In genomic region chr3:131190239-131190638, GRCm38 (mm10) we compare ENCODE assay signal across 18 mouse cellular contexts.
DNase-seq lines count a peak whose midpoint lies in the region; ATAC-seq lines count a peak whose summit lies in the region.
"Had no signal": no experiment of that assay in that cellular context is flagged by ENCODE, and none has a peak within 500 bp of the region (broad histone marks: within the 10 kb centered on the region; RNA-seq: fewer than 3 reads in every experiment).

No protein-coding gene starts in this region.

- H3K9ac ChIP-seq in heart, embryonic 13.5 days, result 0 out of 2 replicates have a peak overlapping the region, but pooled peaks have one; percentile 28
- H3K9ac ChIP-seq in midbrain, embryonic 13.5 days (replicated peaks), result no peak overlapping the region
- H3K9ac ChIP-seq in midbrain, embryonic 16.5 days (ENCODE audit: low read depth, low read length), result no peak overlapping the region
- no peak overlapping the region for H3K9ac ChIP-seq in intestine, embryonic 14.5 days (ENCODE audit: low read length)
- H3K9ac ChIP-seq: limb, embryonic 12.5 days; liver, embryonic 14.5 days had no signal

- WGBS in heart, embryonic 13.5 days, result 33% methylated on average over 11 of the region's 11 CpGs
- 67% methylated on average over 11 of the region's 11 CpGs for WGBS in midbrain, embryonic 13.5 days
- 63% methylated on average over 11 of the region's 11 CpGs for WGBS in midbrain, embryonic 16.5 days
- WGBS in intestine, embryonic 14.5 days, result 21% methylated on average over 11 of the region's 11 CpGs

- H3K9me3 ChIP-seq in heart, embryonic 13.5 days, result no peaks in the 10 kb centered on the region
- H3K9me3 ChIP-seq in midbrain, embryonic 13.5 days, result no peaks in the 10 kb centered on the region
- no peaks in the 10 kb centered on the region for H3K9me3 ChIP-seq in midbrain, embryonic 16.5 days (replicated peaks; ENCODE audit: control insufficient read depth, low read length, poor library complexity, severe bottlenecking)
- no peaks in the 10 kb centered on the region for H3K9me3 ChIP-seq in intestine, embryonic 14.5 days (ENCODE audit: control insufficient read depth, low read length)
- H3K9me3 ChIP-seq: limb, embryonic 12.5 days had no signal

- peak overlapping the region; percentile 33; the same call in 1 of the 2 replicates for H3K4me2 ChIP-seq in heart, embryonic 13.5 days
- no peak overlapping the region for H3K4me2 ChIP-seq in midbrain, embryonic 13.5 days (replicated peaks)
- no peak overlapping the region for H3K4me2 ChIP-seq in midbrain, embryonic 16.5 days (ENCODE audit: low read length)
- H3K4me2 ChIP-seq in intestine, embryonic 14.5 days (ENCODE audit: low read length), result peak overlapping the region; percentile 35
- H3K4me2 ChIP-seq: limb, embryonic 12.5 days had no signal

- H3K36me3 ChIP-seq in heart, embryonic 13.5 days, result no peaks in the 10 kb centered on the region
- peaks cover 28% of the 10 kb centered on the region for H3K36me3 ChIP-seq in midbrain, embryonic 13.5 days
- H3K36me3 ChIP-seq in midbrain, embryonic 16.5 days (ENCODE audit: control insufficient read depth, insufficient read depth, low read length), result no peaks in the 10 kb centered on the region
- H3K36me3 ChIP-seq in intestine, embryonic 14.5 days (ENCODE audit: control insufficient read depth, insufficient read depth, low read length), result no peaks in the 10 kb centered on the region

- peaks cover 16% of the 10 kb centered on the region for H3K4me1 ChIP-seq in heart, embryonic 13.5 days
- peaks cover 19% of the 10 kb centered on the region for H3K4me1 ChIP-seq in midbrain, embryonic 13.5 days (replicated peaks)
- H3K4me1 ChIP-seq in midbrain, embryonic 16.5 days (ENCODE audit: control insufficient read depth, insufficient read depth, low read length), result 0 out of 2 replicates have a peak, but pooled peaks cover 4% of the 10 kb centered on the region
- no peaks in the 10 kb centered on the region for H3K4me1 ChIP-seq in intestine, embryonic 14.5 days (replicated peaks; ENCODE audit: control insufficient read depth, insufficient read depth, low read length)

- no peak overlapping the region for H3K27ac ChIP-seq in heart, embryonic 13.5 days (replicated peaks)
- peak overlapping the region; percentile 30; the same call in 1 of the 2 replicates for H3K27ac ChIP-seq in midbrain, embryonic 13.5 days
- no peak overlapping the region for H3K27ac ChIP-seq in midbrain, embryonic 16.5 days (ENCODE audit: low read length)
- H3K27ac ChIP-seq in intestine, embryonic 14.5 days (ENCODE audit: low read depth), result no peak overlapping the region
- H3K27ac ChIP-seq: limb, embryonic 12.5 days; liver, embryonic 14.5 days had no signal

- no peak overlapping the region for H3K4me3 ChIP-seq in heart, embryonic 13.5 days
- no peak overlapping the region for H3K4me3 ChIP-seq in midbrain, embryonic 13.5 days (replicated peaks)
- H3K4me3 ChIP-seq in midbrain, embryonic 16.5 days (ENCODE audit: low read depth, low read length), result no peak overlapping the region
- H3K4me3 ChIP-seq in intestine, embryonic 14.5 days (ENCODE audit: low read depth, low read length), result no peak overlapping the region
- H3K4me3 ChIP-seq: limb, embryonic 12.5 days had no signal

- no peak for DNase-seq in heart, adult 11 months
- no peak for DNase-seq in intestine, embryonic 14.5 days (ENCODE audit: low spot score)
- no peak for DNase-seq in yolk sac, embryonic 10.5 days (ENCODE audit: low spot score)
- DNase-seq in gastrocnemius, adult 18-20 months (ENCODE audit: low spot score), result no peak
- DNase-seq: cerebellum, adult 8-10 months; gastrocnemius, postnatal 25 days; heart, postnatal 14 days; kidney, adult 2 months; kidney, postnatal 10 days; lung, postnatal 4 days; retina, postnatal 1 day; thymus, adult 18-20 months; thymus, postnatal 4 days had no signal

- H3K27me3 ChIP-seq in heart, embryonic 13.5 days (replicated peaks), result no peaks in the 10 kb centered on the region
- H3K27me3 ChIP-seq in midbrain, embryonic 13.5 days, result no peaks in the 10 kb centered on the region
- no peaks in the 10 kb centered on the region for H3K27me3 ChIP-seq in midbrain, embryonic 16.5 days (ENCODE audit: control insufficient read depth, insufficient read depth, low read depth, low read length)
- H3K27me3 ChIP-seq in intestine, embryonic 14.5 days (replicated peaks; ENCODE audit: control insufficient read depth, insufficient read depth, low read length), result no peaks in the 10 kb centered on the region
- H3K27me3 ChIP-seq: limb, embryonic 12.5 days had no signal

- no peak for ATAC-seq in heart, embryonic 13.5 days (ENCODE audit: extremely low read depth, insufficient number of reproducible peaks, low FRiP score, low TSS enrichment)
- ATAC-seq in midbrain, embryonic 13.5 days, result no peak
- no peak for ATAC-seq in midbrain, embryonic 16.5 days
- ATAC-seq in intestine, embryonic 14.5 days (replicated peaks; ENCODE audit: low FRiP score, low TSS enrichment, low read depth), result no peak

Comparison
In these comparisons a context has a peak if more than half of its experiments do, and no peak if none do; other contexts are left out.
1. H3K4me2 ChIP-seq: peak in heart, embryonic 13.5 days (single experiment) and intestine, embryonic 14.5 days (single experiment); none in midbrain, embryonic 13.5 days (single experiment) and midbrain, embryonic 16.5 days (single experiment).